Mouse (Mus musculus): ENCODE results near the gene Tfb2m.

Tfb2m gene

DNA sequence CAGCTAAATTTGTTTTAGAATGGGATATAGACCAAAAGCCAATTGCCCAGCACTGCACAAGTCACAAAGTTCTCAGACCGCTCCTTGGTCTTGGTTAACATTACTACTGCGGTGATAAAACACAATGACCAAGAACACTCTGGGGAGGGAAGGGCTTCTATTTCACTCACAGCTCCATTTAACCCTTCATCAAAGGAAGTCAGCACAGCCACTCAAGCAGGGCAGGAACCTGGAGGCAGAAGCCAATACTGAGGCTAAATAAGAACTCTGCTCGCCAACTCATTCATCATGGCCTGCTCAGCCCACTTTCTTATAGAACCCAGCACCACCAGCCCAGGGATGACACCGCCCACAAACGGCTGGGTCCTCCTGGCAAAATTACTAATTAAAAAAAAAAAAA lies 57.5 kb downstream of the Tfb2m start:
- peak; percentile 79 for DNase-seq

DNA sequence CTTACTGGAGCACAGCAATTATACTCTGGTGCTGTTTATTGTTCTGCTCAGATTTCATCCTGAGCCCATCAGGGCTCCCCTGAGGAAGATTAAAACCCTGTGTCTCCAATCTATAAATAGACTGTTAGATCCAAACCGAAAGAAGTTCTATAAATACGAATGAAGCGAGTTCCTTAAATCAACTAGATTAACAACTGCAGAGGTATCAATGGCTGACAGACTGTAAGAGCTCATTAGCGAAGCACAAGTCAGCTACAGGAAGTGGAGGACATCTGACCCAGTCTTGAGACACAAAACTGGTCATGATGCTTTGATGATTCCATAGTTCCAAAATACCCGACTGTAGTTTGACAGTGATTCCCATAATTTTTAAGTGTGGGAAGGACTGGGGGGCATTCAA lies 58.1 kb downstream of the Tfb2m start:
- no peak for DNase-seq

DNA sequence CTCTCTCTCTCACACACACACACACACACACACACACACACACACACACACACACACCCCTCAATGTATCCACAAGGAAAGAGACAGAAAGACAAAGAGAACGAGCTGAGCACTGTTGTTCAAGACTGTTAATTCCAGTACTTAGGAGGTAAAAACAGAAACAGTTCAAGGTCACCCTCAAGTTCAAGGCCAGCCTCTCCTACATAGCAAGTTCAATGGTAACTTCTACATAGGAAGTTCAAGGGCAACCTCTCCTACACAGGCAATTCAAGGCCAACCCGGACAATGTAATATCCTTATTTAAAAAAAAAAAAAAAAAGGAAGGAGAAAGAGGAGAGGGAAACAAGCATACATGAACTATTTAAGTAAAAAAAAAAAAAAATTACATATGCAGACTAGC lies 58.8 kb downstream of the Tfb2m start:
- DNase-seq, result no peak

DNA sequence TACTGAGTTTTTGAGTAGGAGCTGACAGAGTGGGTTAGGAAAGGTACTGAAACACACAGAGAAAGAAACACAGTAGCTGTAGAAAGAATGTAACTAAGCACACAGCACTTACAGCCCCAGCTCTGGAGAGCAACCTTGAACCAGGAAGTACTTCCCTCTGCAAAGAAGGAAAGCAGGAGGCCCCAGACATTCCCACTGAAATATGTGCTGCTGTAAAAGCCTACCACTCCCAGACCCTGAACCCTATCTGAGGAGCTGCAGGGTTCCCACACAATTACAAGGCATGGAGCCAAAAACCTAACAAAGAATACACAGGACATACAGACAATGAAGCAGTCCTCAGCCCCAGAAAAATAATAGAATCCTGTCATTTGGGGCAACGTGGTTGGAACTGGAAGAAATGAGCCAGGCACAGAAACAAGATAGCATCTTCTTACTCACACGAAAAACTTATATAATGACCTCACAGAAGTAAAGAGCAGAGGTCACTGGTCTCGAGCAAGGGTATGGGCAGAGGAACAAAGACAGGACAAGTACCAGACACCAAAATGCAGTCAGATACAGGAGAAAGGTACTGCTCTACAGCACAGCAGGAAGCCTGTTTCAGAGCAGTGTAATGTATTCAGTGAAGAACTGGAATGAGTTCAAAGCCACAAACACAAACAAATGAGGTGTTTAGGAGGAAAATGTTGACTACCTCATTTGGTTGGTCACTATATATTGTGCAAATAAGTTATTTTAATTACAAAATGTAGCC lies 60.1 kb downstream of the Tfb2m start:
- peak; percentile 78 for DNase-seq

DNA sequence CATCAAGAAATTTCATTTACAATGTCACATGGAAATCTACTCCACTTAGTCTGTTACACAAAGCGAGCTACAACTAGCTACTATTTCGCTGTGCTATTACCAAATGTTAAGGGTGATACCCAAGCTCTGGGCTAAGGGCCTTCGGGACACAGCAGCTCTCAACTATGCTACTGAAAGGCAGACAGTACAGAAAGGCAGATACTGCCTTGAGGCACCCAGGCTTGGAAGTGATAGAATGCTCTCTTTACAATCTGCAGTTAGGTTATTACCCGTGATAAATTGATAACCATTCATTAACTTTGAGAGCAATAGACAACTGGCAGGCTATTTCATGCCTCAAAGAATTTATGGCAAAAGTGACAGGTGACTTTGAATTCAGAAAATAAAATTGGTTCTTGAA lies 65.2 kb downstream of the Tfb2m start:
- DNase-seq, result peak; percentile 11

Measured in heart, adult 11 months (tissue).